Mouse (Mus musculus): Measurements from ENCODE around the gene Rnf41. TPM values are rescaled to one million over a fixed set of nuclear protein-coding genes. Genes with fewer than 3 reads are reported as not detected.

Gene Rnf41
- polyA plus RNA-seq, 1 experiment from 2014 or later = 24.6 TPM

DNA sequence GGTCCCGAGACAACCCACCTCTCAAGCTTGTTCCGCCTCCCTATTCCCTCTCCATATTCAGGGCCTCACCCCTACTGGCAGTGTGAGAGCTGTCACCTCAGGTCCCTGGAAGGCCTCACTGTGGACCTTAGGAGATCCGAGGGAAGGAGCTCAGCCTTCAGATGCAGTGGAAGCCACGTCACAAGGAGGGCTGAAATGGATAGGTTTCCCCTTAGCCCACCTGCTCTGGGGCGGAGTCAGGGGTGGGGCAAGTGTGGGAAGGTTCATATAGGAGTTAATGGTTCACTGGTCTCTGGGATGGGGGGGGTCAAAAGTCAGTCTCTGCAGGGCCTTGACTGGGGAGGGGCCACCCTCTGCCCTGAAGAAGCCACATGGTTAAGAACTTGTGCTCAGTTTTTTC lies 11.1 kb upstream of the Rnf41 start:
- no peak overlapping the region for H3K27ac ChIP-seq (replicated peaks in 1 of 2; ENCODE audit: control insufficient read depth in 1 of 2, insufficient read depth in 1 of 2, low read depth in 2 of 2, low read length in 2 of 2)
- H3K9ac ChIP-seq (ENCODE audit: low read length) = no peak overlapping the region
- H3K4me3 ChIP-seq (ENCODE audit: control insufficient read depth in 1 of 2, insufficient read depth in 1 of 2, low read depth in 1 of 2, low read length in 2 of 2) = no peak overlapping the region
- WGBS = 28% methylated on average over 5 of the region's 5 CpGs
- H3K4me2 ChIP-seq (ENCODE audit: low read length) = no peak overlapping the region
- ATAC-seq (ENCODE audit: insufficient number of reproducible peaks, insufficient read depth, low FRiP score, low read depth) = no peak
- H3K9me3 ChIP-seq (ENCODE audit: control insufficient read depth, low read length) = no peaks in the 10 kb centered on the region
- peaks cover 9% of the 10 kb centered on the region; the same call in 1 of the 2 replicates for H3K36me3 ChIP-seq (ENCODE audit: control insufficient read depth, insufficient read depth, low read length)
- H3K27me3 ChIP-seq (ENCODE audit: control insufficient read depth, insufficient read depth, low read length) = no peaks in the 10 kb centered on the region
- no peaks in the 10 kb centered on the region for H3K4me1 ChIP-seq (ENCODE audit: control insufficient read depth in 2 of 2, insufficient read depth in 2 of 2, low read length in 2 of 2)

DNA sequence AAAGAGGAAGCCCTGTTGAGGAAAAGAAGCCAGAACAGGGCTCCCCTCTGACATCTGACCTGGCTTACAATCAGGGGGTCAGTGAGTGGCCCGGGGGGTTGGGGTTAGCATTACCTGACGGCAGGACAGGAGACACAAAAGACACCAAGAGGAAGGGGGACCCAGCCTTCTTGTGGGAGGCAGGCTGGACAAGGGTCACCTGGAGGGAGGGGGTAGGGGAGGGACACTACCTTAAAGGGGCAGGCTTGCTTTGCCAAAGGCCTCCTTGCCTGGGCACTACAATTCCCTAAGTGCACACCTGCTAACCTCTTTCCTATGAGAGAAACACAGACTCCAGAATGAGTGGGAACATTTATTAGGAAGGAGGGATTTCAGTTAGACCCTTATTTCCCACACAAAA lies 10.4 kb upstream of the Rnf41 start, which contains the start of gene Slc39a5:
Slc39a5 (minus strand) TSS at position 174 of the 400 bp plus-strand sequence.
- WGBS = 33% methylated on average over 2 of the region's 2 CpGs
- peaks cover 14% of the 10 kb centered on the region for H3K36me3 ChIP-seq (ENCODE audit: control insufficient read depth, insufficient read depth, low read length)
- no peaks in the 10 kb centered on the region for H3K4me1 ChIP-seq (ENCODE audit: control insufficient read depth in 2 of 2, insufficient read depth in 2 of 2, low read length in 2 of 2)
- no peaks in the 10 kb centered on the region for H3K27me3 ChIP-seq (ENCODE audit: control insufficient read depth, insufficient read depth, low read length)
- no peak within 1 kb of the TSS for H3K4me2 ChIP-seq (ENCODE audit: low read length)
- ATAC-seq (ENCODE audit: insufficient number of reproducible peaks, insufficient read depth, low FRiP score, low read depth) = no peak
- H3K4me3 ChIP-seq (ENCODE audit: control insufficient read depth in 1 of 2, insufficient read depth in 1 of 2, low read depth in 1 of 2, low read length in 2 of 2) = no peak within 1 kb of the TSS
- H3K27ac ChIP-seq (replicated peaks in 1 of 2; ENCODE audit: control insufficient read depth in 1 of 2, insufficient read depth in 1 of 2, low read depth in 2 of 2, low read length in 2 of 2) = no peak within 1 kb of the TSS
- H3K9ac ChIP-seq (ENCODE audit: low read length) = no peak within 1 kb of the TSS
- H3K9me3 ChIP-seq (ENCODE audit: control insufficient read depth, low read length) = no peaks in the 10 kb centered on the region

DNA sequence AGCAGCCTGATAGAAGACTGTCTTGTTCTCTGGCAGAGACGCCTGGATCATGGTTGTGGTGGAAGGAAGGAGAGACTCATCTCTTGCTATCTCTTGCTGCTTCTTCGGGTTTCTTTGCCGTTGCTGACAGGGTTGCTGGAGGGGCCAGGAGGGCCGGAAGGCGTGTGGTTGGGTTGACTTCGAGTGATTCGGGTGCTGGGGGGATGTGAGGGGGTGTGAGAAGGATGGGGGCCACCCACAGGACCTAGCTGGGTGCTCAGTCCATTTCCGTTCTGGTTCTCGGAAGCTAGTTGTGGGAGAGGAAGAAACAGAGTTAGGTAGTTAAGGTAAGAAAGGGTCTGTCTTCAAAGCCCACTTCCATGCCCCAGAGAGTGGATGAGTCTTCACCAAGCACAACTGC lies 9.8 kb upstream of the Rnf41 start:
- Histone ChIP-seq H3K4me1 (ENCODE audit: control insufficient read depth in 2 of 2, insufficient read depth in 2 of 2, low read length in 2 of 2) (no peaks in the 10 kb centered on the region), H3K27me3 (ENCODE audit: control insufficient read depth, insufficient read depth, low read length) (no peaks in the 10 kb centered on the region), H3K9ac (ENCODE audit: low read length) (no peak overlapping the region), H3K36me3 (ENCODE audit: control insufficient read depth, insufficient read depth, low read length) (peaks cover 15% of the 10 kb centered on the region), H3K4me3 (ENCODE audit: control insufficient read depth in 1 of 2, insufficient read depth in 1 of 2, low read depth in 1 of 2, low read length in 2 of 2) (no peak overlapping the region), H3K9me3 (ENCODE audit: control insufficient read depth, low read length) (no peaks in the 10 kb centered on the region), H3K27ac (replicated peaks in 1 of 2; ENCODE audit: control insufficient read depth in 1 of 2, insufficient read depth in 1 of 2, low read depth in 2 of 2, low read length in 2 of 2) (no peak overlapping the region), H3K4me2 (ENCODE audit: low read length) (no peak overlapping the region)
- WGBS = 67% methylated on average over 9 of the region's 9 CpGs
- ATAC-seq (ENCODE audit: insufficient number of reproducible peaks, insufficient read depth, low FRiP score, low read depth) = no peak

DNA sequence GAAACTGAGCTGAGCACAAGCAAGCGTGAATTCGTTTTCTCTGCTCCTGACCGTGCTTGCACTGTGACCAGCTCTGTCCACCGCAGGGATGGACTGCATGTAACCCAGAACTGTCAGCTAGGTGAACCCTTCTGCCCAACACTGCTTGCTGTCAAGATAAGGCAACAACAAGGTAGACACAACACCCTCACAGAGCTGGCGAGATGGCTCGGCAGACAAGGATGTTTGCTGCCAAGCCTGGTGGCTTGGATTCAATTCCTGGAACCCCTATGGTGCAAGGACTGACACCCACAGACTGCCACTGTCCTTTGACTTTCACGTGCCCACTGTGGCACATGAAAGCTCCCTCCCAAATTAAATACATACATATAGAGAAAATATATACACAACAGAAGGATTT lies 7.5 kb upstream of the Rnf41 start:
- H3K9ac ChIP-seq (ENCODE audit: low read length) = no peak overlapping the region
- H3K27me3 ChIP-seq (ENCODE audit: control insufficient read depth, insufficient read depth, low read length) = no peaks in the 10 kb centered on the region
- H3K4me2 ChIP-seq (ENCODE audit: low read length) = no peak overlapping the region
- H3K4me1 ChIP-seq (ENCODE audit: control insufficient read depth in 2 of 2, insufficient read depth in 2 of 2, low read length in 2 of 2) = peaks cover 4 to 5% of the 10 kb centered on the region in 2 experiments; a peak in 2 of 4 replicates
- no peak overlapping the region for H3K4me3 ChIP-seq (ENCODE audit: control insufficient read depth in 1 of 2, insufficient read depth in 1 of 2, low read depth in 1 of 2, low read length in 2 of 2)
- ATAC-seq (ENCODE audit: insufficient number of reproducible peaks, insufficient read depth, low FRiP score, low read depth) = no peak
- no peaks in the 10 kb centered on the region for H3K9me3 ChIP-seq (ENCODE audit: control insufficient read depth, low read length)
- WGBS = 77% methylated on average over 7 of the region's 7 CpGs
- no peak overlapping the region for H3K27ac ChIP-seq (replicated peaks in 1 of 2; ENCODE audit: control insufficient read depth in 1 of 2, insufficient read depth in 1 of 2, low read depth in 2 of 2, low read length in 2 of 2)
- peaks cover 32% of the 10 kb centered on the region for H3K36me3 ChIP-seq (ENCODE audit: control insufficient read depth, insufficient read depth, low read length)

DNA sequence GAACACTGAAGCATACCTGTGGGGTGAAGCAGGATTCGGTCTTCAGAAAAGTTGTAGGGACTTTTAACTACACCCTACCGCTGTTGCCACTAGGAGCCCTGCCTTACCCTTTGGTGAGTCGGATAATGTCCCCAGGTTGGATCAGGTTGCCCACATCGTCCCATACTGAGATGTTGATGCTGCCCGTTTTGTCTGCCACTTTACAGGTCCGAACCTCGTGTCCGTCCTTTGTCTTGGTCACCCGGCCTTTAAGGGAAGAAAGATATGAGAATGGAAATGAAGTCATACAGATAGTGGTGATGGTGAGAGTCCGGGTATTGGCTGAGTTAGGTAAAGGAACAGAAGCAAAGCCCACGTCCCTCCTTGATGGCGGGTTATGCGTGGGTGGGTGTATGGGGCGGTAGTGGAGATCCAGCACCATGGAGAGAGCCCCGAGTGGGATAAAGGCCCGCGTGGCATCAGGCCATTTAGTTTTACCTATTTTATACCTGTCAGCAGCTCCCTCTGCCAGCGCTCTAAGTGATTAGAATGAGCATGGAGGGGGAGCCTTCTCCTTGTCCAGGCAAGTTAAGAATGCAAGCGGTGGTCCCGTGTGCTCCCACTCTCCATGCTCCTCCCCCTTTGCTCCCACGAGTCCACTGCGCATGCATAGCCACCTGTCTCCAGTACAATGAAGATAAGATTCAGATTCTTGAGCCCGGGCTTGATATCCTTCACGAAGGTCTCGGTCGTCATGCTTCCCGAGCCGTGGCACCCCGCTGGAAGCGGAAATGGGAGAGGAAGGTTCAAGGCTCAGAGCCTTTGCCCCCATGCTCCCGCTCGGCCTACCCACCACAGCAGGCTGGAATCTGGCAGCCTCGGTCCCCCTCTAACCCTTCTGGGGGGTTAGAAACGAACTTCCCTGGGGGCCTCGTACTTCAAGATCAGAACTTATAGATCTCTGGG lies 2.6 kb upstream of the Rnf41 start:
- WGBS = 14% methylated on average over 35 of the region's 35 CpGs
- ATAC-seq (ENCODE audit: insufficient number of reproducible peaks, insufficient read depth, low FRiP score, low read depth) = no peak
- Histone ChIP-seq H3K9me3 (ENCODE audit: control insufficient read depth, low read length) (no peaks in the 10 kb centered on the region), H3K4me1 (ENCODE audit: control insufficient read depth in 2 of 2, insufficient read depth in 2 of 2, low read length in 2 of 2) (peaks cover 10 to 23% of the 10 kb centered on the region in 2 experiments), H3K27ac (replicated peaks in 1 of 2; ENCODE audit: control insufficient read depth in 1 of 2, insufficient read depth in 1 of 2, low read depth in 2 of 2, low read length in 2 of 2) (peak overlapping the region; percentile 55 to 75), H3K4me2 (ENCODE audit: low read length) (peak overlapping the region; percentile 94), H3K27me3 (ENCODE audit: control insufficient read depth, insufficient read depth, low read length) (no peaks in the 10 kb centered on the region), H3K36me3 (ENCODE audit: control insufficient read depth, insufficient read depth, low read length) (peaks cover 38% of the 10 kb centered on the region), H3K9ac (ENCODE audit: low read length) (peak overlapping the region; percentile 85), H3K4me3 (ENCODE audit: control insufficient read depth in 1 of 2, insufficient read depth in 1 of 2, low read depth in 1 of 2, low read length in 2 of 2) (peak overlapping the region; percentile 78 to 82)

DNA sequence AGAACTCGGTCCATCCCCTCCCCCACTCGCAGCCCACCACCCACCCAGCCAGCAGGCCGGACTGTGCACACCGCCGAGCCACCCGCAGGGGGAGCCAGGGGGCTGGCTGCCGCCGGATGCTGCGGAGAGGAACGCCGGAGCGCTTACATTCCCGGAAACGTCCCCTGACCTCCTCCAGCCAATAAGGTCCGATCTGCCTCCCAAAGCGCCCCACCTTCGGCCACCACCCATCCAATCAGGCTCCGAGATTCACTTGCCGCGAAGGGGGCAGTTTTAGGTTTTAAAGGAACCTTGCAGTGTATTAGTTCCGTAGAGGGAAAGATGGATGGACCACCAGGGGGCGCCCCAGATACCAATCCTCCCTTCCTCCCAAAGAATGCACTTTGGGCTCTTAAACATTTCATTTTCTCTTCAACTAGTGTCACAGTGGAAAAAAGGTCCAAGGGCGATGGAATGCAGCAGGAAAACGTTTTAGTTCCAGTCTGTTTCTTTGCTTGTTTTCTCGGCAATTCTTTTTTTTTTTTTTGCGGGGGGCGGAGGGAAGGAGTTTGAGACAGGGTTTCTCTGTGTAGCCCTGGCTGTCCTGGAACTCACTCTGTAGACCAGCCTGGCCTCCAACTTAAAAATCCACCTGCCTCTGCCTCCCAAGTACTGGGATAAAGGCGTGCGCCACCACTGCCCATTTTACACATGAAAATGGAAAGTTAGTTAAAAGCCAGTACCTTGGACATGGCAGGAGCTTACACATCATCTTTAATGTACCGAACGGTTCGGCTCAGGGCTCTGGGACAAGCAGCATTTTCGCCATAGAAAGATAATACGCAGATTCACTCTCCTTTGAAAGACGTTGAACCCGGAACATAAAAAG lies 1.5 kb upstream of the Rnf41 start:
- 5% methylated on average over 36 of the region's 36 CpGs for WGBS
- peak; percentile 92 for ATAC-seq (ENCODE audit: insufficient number of reproducible peaks, insufficient read depth, low FRiP score, low read depth)

DNA sequence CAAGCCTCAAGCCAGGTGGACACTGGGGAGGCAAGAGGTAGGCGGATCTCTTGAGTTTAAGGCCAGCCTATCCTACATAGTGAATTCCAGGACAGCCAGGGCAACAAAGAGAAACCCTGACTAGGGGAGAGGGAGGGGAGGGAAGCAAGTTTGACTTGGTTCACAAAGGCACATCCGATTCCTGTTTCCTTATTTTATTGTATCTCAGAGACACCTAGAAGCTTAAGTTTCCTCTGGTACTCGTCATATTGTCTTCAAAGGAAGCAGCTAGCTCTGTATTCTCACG lies 954 bp upstream of the Rnf41 start:
- Histone ChIP-seq H3K9me3 (ENCODE audit: control insufficient read depth, low read length) (no peaks in the 10 kb centered on the region), H3K4me3 (ENCODE audit: control insufficient read depth in 1 of 2, insufficient read depth in 1 of 2, low read depth in 1 of 2, low read length in 2 of 2) (peak overlapping the region; percentile 36 to 82), H3K4me1 (ENCODE audit: control insufficient read depth in 2 of 2, insufficient read depth in 2 of 2, low read length in 2 of 2) (peaks cover 10 to 30% of the 10 kb centered on the region in 2 experiments), H3K4me2 (ENCODE audit: low read length) (peak overlapping the region; percentile 94), H3K9ac (ENCODE audit: low read length) (peak overlapping the region; percentile 73), H3K27ac (replicated peaks in 1 of 2; ENCODE audit: control insufficient read depth in 1 of 2, insufficient read depth in 1 of 2, low read depth in 2 of 2, low read length in 2 of 2) (peak overlapping the region; percentile 68 to 92), H3K36me3 (ENCODE audit: control insufficient read depth, insufficient read depth, low read length) (peaks cover 48% of the 10 kb centered on the region), H3K27me3 (ENCODE audit: control insufficient read depth, insufficient read depth, low read length) (no peaks in the 10 kb centered on the region)
- no peak for ATAC-seq (ENCODE audit: insufficient number of reproducible peaks, insufficient read depth, low FRiP score, low read depth)
- WGBS = 24% methylated on average over 4 of the region's 4 CpGs

More for the DNA sequence above, 1.5 kb upstream of the Rnf41 start:
- Histone ChIP-seq H3K36me3 (ENCODE audit: control insufficient read depth, insufficient read depth, low read length) (peaks cover 44% of the 10 kb centered on the region), H3K27me3 (ENCODE audit: control insufficient read depth, insufficient read depth, low read length) (no peaks in the 10 kb centered on the region), H3K27ac (replicated peaks in 1 of 2; ENCODE audit: control insufficient read depth in 1 of 2, insufficient read depth in 1 of 2, low read depth in 2 of 2, low read length in 2 of 2) (peak overlapping the region; percentile 68 to 92), H3K9me3 (ENCODE audit: control insufficient read depth, low read length) (no peaks in the 10 kb centered on the region), H3K4me2 (ENCODE audit: low read length) (peak overlapping the region; percentile 94), H3K4me1 (ENCODE audit: control insufficient read depth in 2 of 2, insufficient read depth in 2 of 2, low read length in 2 of 2) (peaks cover 10 to 26% of the 10 kb centered on the region in 2 experiments), H3K4me3 (ENCODE audit: control insufficient read depth in 1 of 2, insufficient read depth in 1 of 2, low read depth in 1 of 2, low read length in 2 of 2) (peak overlapping the region; percentile 78 to 82), H3K9ac (ENCODE audit: low read length) (peak overlapping the region; percentile 85)
